Mouse (Mus musculus) layer of hippocampus, adult 9-10 months (tissue): Measurements from ENCODE around the gene Ddx3x.
A peak's percentile ranks its signal among the peaks of the same experiment; 100 is the strongest.
"Not testable (repeated sequence)": the region's sequence is repeated elsewhere in the genome, so short reads cannot be mapped to it uniquely, and the experiment has no call there.

Source experiments
- DNase-seq: peaks from one replicate; pipeline ENCODE4 v3.0.0; 2022; ENCODE audit warnings: low spot score

Gene Ddx3x

DNA sequence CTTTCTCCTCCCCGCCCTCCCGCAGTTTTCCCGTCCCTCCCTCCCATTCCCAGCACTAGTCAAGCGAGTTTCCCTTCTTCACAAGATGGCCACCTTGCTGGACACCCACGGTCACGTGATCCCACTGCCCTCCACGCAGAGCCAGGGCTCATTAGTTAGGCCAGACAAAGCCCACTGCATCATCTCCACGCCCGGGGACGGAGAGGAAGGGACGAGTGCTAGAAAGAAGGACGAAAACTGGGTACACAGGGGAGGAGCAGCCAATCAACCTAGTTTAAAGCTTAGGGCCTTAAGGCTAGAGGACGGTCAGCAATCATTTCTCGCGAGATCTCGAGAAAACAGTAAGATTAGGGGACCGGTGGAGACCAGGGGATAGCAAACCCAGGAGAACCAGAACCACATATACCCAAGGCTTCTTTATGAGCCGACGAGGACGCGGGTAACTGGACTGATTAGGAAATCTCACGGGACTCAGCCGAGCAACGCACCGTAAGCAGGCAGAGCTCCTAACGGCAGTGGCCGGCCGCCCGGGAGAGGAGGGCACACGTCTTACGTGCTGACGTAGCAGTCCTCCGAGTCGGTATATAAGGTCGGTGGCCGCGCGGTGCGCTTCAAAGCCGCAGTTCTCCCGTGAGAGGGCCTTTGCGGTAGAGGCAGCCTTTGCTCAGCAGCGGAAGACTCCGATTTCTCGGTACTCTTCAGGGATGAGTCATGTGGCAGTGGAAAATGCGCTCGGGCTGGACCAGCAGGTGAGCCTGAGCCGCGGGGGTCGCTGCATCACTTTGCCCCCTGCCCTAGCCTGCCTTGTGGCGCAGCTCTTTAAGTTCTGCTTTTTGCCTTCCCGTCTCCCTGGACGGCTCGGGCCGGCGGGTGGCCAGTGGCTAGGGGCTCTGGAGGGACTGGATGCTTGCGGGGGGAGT is at the start of gene Ddx3x:
Gene Ddx3x (plus strand): TSS at position 562 of the 920 bp plus-strand sequence.
- peak; percentile 91 for DNase-seq

DNA sequence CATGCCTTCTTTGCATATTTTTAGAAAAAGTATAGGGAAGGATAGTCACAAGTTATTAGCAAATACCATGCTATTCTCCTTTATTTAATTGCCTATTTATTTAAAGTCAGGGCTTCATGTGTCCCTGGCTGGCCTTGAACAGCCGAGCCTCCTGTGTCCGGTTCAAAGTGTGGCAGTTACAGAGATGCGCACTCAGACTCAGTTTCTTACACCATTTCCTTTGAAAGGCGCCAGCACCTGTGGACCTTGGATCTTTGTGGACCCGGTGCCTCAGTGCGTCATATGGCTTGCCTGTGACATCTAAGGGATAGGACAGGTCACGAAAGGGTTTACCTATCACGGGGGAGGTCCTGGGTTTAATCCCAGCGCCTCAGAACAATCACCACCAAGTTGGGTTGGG is 49.5 kb upstream of the Ddx3x start:
- DNase-seq, result no peak

DNA sequence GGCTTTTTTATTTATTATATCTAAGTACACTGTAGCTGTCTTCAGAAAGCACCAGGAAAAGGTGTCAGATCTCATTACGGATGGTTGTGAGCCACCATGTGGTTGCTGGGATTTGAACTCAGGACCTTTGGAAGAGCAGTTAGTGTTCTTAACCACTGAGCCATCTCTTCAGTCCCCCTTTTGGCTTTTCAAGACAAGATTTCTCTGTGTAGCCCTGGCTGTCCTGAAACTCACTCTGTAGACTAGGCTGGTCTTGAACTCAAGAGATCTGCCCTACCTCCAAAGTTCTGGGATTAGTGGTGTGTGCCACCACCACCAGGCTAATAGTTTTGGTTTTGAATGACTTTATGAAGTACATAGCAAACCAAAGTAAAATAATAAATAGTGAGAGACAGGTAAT is 47.9 kb upstream of the Ddx3x start:
- not testable (repeated sequence) for DNase-seq

DNA sequence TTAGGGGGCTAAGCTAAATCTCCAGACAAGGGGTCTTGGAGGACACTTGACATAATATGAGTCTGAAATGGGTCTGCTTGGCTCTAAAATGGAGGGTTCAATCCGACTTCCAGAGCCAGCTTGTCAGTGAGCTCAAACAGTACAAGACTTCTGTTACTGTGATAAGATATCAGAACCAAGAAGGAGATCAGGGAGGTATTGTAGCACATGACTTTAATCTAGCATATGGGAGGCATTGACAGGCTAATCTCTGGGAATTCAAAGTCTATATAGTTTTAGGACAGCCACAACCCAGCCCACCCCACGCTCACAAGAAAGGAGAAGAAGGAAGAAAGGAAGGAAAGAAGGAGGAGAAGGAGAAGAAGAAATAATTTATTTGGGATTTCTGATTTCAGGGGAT is 47.1 kb upstream of the Ddx3x start:
- DNase-seq, result no peak

DNA sequence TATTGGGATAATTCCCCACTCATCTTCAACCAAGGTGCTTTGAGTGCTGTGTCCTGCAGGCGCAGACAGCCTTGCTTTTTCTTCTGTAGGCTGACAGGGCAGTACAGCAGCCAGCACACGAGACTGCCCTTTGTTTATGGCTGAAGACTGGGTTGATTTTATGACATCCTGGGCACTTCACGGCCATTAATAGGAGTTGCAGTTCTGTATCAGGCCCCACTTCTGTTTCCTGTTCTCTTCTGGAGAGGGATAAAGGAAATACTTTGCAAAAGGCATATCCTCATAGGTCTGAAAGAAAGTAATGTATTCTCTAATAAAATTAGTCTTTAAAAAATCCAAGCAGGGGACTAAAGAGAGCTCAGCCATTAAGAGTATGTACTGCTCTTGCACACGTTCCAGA is 46.1 kb upstream of the Ddx3x start:
- no peak for DNase-seq

DNA sequence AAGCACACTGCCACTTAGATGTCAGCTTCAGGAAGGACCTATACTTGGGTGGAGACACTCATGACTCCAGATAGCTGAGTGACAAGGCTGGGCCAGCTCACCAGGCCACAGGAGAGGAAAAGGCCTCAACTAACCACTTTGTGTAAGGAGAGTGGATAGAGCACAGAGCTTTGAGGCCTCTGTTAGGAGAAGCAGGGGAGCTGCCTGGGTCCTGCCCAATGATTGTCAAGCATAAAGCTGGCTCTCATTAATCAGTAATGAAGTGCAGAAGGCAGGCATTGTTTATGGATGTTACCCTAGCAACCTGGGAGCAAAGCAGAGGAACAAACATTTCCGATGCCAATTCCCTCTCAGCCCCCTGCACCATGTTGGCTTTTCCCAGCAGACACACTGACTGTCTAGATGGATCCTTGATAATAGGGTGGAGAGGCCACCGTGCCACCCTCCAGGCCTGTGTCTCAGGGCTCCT is 44.6 kb upstream of the Ddx3x start:
- no peak for DNase-seq

DNA sequence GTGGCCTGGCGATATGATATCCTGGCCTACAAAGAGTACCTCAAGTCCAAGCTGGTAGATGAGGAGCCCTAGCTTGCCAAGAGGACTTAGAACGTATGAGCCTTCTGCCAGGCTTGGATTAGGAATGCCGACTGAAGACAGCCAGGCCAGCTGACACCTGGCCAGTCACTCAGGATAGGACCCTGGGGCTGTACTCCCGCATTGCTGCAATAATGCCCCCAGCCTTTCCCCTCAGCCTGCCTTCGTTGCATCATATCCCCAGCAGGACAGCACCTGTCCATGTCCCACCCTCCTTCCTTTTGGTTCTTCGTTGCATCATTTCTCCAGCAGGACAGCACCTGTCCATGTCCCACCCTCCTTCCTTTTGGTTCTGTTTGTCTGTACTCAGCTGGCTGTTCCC is 41.3 kb upstream of the Ddx3x start:
- no peak for DNase-seq

DNA sequence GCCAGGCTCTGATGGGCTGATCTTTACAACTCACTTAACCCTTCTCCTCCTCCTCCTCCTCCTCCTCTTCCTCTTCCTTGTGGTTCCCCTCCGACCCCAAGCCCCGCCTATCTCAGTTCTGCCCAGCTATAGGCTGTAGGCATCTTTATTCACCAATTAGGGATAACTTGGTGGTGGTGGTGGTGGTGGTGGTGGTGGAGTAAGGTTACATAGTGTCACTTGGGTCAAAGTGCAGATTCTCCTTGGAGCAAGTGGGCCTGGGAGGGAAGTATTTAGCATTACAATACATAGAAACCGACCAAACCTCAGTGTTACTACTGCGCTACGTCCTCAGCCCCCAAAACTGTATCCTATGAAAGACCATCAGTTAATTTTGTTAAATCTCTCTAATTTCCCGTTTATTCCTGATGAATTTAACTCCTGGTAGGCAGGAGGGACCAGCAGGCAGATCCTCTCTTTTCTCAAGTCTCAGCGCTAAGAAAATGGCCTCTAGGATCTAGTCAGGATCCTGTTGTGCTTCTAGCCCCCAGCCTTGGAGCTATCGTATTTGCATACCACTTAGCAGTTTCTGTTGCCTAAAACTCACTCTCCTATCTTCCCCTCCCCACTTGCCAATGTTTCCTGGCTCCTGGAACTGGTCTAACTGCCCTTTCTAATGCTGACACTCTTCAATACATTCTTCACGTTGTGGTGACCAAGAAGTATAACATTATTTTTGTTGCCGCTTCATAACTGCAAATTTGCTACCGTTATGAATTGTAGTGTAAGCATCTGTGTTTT is 39.9 kb upstream of the Ddx3x start:
- DNase-seq, result no peak

DNA sequence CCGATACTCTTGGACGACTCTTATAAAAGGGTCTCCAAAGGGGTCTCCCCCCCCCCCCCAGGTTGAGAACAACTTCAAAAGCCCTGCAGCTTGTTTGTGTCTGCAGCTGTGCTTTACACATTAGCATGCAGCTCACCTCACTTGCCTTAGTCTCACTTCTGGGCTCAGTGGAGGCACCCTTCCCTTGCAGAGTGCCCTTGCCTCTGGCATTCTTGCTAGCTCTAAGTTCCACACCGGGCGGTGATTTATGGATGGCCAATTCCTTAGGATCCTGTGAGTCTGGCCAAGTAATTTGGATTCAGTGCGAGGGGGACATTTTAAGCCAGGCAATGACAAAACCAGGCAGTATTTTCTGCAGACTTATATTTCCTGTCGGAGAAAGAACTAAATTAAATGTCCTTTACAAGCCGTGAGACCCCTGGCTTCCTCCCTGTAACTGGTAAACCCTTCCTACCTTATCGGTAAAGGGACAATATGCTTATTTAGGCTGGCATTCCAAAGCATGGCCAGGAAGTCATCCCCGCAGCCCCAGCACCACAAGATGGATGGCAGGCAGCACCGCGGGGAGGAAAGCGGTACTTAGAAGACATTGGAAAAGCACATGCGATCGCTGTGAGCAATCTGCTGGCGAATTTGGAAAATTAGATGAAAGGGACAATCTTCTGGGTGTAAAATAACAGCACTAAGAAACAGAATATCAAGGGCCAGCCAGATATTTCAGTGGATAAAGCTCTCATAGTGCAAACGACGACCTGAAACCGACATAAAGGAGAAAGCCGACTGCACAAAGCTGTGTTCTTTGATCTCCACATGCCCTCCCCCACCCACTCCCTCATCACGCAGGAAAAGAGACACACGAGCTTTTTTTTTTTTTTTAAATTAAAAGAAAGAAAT is 39.1 kb upstream of the Ddx3x start:
- DNase-seq, result no peak

DNA sequence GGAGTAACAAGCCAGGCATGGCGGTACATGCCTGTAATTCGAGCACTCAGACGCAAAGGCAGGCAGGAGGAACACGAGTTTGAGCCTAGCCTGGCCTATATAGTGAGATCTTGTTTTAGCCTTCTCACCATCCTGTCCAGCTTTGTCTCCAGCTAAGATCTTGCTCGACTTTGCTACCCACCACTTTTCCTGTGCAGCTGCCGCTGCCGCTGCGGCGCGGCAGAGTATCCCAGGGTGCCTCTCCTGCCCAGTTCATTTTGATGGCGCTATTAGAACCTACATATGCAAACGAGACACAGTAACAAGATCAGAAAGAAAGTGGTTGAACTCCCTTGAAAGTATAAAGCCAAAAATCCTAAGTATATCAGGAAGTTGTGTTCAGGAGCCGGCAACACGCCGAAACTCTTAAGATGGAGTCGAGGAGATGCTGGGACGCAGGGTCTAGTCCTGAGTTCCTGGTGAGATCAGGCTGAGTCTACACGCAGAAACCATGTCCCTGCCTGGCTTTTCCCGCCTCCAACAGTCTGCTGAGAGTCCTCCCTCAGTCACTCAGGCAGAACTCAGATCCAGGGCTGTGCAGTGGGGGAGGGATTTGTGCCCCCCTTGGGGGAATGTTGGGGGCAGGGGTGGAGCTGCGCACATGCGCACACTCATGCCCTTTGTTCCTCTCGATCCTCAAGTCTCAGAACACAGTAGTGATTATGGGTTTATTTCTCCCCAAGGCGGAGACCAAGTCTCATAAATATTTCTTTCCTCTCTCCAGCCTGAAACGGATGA is 38.3 kb upstream of the Ddx3x start:
- DNase-seq, result peak; percentile 59

DNA sequence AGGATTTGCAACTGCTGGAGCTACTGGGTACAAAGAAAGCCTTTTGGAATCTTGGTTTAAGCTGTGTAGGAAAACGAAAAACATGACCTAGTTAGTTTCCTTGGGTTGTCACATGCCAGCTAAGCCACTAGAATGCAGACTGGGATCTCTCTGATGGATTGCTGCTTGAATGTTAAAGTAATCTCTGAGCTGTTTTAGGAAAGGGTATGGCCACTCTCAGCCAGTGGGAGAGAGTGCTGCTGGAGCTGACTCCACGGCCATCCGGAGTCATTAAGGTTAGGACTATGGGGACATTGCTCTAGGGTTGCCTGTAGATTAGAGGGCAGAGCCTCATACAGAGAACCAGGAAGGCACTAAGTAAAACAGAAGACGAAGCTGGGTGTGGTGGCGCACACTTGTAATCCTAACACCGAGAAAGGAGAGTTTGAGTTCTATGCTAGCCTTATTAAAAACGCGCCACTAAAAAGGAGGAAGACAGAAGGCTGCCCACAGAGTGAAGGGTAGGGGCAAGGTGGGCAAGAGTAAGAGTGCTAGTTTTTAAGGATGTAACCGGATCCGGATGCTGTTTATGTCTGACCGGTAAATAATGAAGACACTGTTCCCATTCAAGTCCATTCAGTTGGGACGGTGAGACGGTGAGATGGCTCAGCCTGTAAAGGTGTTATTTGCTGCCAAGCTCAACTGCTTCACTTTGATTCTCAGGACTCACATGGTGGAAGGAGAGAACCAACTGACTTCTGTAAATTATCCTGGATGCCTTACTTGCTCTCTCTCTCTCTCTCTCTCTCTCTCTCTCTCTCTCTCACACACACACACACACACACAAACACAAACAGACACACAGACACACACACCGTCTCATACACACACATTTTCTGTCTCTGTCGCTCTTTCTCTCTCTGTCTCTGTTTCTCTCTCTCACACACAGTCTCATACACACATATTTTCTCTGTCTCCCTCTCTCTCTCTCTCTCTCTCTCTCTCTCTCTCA is 37.3 kb upstream of the Ddx3x start:
- DNase-seq, result no peak

DNA sequence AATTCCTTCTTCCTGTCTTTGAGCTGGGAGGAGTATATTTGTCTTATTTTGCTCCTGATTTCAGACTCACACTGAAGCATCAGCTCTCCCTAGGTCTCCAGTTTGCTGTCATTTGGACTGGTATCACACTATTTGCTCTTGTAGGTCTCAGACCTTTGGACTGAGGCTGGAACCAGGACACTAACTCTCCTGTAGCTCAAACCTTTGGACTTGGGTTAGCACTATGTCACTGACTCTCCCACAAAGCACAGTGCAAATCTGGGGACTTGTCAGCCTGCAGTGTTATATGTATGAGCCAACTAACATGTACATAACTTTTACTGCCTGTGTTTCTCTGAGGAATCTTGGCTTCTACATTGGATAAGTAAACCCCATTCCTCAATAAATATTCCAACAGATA is 36.2 kb upstream of the Ddx3x start:
- no peak for DNase-seq

DNA sequence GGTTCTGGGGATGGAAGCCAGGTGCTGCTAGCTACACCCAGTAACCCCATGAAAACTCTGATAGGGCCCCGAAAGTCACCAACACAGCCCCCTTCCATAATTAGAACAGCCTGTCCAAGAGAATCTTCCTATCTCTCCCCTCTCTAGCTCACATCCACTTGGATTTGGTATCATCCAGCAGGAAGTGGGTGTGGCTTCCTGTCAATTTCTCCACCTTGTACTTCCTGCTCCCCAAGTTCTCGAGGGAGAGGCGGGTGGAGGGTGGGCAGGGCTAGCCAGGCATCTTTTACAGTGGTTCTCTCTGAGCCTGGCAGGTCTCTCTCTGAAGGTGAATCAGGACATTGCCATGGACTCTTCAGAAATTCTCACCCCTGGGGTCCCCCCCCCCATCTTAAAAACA is 35.7 kb upstream of the Ddx3x start:
- DNase-seq, result no peak

DNA sequence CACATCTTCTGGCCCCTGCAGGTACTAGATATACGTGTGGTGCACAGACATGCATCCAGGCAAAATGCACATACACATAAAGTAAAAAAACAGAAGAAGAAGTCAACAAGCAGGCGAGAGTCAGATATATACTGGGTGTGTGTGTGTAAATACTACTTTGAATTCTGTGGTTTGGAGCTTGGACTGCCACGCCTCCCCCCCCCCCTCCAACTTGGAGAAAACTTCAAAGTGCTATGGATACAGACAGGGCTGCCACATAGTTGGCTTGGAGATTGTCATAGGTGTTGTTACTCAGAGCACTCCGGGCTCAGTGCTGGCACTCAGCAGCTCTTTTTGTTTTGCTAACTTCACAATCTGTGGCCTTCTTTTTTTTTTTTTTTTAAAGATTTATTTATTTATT is 29.1 kb upstream of the Ddx3x start:
- DNase-seq, result no peak

DNA sequence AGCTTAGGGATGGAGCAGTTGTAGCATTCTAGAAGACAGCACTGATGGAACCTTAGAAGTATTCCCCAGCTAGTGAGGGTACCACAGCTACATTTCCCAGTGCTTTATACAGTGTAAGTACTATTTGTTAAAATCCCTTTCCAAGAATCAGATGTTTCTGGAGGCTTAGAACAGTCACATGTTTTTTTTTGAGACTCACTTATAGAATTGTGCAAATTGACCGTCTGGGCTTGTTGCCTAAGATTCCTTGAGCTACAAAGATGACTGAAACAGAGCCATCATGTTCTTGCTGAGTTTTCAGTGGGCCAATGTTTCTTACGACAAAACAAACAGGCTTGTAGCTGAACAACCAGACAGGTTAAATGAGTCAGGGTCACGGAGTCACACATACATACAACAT is 26.5 kb upstream of the Ddx3x start:
- DNase-seq, result no peak

DNA sequence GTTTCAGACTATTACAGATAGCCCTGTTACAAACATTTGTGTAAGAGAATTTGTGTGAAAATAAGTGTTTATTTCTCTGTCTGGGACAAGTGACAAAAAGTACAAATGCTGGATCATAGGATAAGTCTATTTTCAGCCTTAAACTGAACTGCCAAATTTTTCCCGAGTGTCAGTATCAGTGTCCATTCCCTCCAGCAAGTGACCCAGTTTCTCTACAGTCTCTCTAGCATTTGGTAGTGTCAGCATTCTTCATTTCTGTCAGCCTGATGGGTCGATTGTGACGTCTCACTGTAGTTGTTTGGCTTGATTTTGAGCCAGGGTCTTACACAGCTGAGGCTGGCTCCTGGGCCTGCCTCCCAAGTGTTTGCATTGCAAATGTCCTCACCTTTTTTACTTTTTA is 17.4 kb upstream of the Ddx3x start:
- DNase-seq, result no peak

DNA sequence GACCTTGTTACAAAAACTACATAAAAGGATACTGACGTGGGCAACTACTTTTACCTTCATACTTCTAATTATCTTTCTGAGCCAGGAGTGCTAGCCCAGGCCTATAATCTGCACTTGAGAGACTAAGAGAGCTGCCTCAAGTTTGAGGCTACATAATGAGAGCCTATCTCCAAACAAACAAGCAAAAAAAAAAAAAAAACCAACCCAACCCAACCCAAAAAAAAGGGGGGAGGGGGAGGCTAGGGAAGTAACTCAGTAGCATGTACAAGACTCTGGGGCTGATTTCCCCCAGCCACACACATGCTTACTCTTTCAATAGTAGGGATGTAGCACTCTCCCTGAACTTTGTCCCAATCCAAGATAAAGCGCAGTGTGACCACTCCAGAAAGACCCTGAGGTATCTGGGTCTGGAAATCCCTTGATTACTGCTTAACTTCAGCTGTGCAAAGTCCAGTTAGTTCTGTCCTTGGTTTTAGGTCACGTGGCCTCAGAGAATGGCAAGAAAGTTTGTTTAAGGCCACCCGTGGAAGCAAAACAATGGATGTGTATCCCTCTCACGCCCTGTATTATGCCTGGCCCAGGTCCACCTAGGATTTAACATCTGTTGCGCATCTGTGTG is 5.1 kb upstream of the Ddx3x start:
- DNase-seq, result no peak

DNA sequence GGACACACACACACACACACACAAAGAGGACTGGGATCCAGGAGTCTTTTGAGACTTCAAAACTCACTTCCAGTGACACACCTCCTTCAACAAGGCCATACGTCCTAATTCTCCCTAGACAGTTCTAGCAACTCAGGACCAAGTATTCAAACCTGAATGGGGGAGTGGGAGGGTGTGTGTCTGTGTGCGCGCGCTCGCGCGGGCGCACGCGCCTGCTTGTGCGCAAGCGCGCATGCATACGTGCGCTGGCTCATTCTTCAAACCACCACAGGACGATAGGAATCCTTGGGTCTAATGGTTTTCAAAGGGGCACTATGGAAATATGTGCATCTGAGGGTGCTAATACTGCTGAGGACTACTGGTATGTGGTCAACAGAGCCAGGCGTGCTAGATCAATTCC is 1.8 kb upstream of the Ddx3x start:
- DNase-seq, result no peak

DNA sequence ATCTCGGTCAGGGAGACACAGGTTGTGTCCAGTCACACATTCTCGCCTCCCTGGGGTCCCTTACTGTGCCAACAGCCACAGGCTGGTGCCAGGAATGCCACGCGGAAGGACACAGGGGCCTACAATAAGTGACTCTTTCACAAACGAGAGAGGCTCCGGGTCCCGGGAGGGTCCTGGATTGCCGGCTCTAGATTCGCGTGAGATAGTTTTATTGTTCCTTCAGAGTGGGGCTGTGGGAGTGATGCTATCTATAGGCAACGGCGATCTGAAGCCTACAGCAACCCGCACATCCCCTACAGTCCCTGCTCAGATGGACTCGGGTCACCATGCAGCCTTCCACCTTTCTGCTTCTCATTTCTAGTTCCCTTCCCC is 747 bp upstream of the Ddx3x start:
- no peak for DNase-seq
